Mouse (Mus musculus) kidney, adult 8-10 months (tissue): Measurements from ENCODE around the gene Ttc7.

Experiments used
- DNase-seq, 2 experiments: peaks; one replicate each; pipeline ENCODE4 v3.0.0; 2022

Ttc7 gene

DNA sequence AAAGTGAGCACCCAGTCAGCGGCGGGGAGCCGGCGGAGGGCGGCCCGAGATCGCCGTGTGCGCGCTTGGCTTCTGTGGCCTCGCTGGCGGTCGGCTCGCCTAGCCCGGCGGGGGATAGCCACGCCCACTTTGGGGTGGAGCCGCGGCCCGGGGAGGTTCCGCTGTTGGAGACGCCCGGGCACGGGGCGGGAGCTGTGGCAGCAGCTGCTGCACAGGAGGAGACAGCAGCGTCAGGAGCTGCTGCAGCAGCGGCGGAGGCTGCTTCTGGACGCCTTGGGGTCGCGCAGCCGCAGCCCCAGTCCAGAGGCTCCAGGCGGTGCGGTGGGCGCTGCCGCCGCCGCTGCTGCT lies at the start of gene Ttc7:
TSS of gene Ttc7 (plus strand) at position 181 of the 348 bp plus-strand sequence.
- DNase-seq: peak; percentile 97 to 98

DNA sequence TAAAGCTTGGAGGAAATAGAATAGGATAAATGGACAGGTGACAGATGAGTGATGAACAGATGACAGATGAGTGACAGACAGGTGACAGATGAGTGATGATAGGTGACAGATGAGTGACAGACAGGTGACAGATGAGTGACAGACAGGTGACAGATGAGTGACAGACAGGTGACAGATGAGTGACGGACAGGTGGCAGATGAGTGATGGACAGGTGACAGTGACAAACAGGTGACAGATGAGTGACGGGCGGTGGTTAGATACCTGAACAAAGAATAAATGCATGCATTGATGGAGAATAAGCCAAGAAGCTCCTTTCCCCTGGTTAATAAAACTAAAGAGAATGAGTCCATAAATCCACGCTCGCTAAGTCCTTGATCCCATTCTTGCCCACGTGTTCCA lies 47.7 kb upstream of the Ttc7 start:
- no peak for DNase-seq

DNA sequence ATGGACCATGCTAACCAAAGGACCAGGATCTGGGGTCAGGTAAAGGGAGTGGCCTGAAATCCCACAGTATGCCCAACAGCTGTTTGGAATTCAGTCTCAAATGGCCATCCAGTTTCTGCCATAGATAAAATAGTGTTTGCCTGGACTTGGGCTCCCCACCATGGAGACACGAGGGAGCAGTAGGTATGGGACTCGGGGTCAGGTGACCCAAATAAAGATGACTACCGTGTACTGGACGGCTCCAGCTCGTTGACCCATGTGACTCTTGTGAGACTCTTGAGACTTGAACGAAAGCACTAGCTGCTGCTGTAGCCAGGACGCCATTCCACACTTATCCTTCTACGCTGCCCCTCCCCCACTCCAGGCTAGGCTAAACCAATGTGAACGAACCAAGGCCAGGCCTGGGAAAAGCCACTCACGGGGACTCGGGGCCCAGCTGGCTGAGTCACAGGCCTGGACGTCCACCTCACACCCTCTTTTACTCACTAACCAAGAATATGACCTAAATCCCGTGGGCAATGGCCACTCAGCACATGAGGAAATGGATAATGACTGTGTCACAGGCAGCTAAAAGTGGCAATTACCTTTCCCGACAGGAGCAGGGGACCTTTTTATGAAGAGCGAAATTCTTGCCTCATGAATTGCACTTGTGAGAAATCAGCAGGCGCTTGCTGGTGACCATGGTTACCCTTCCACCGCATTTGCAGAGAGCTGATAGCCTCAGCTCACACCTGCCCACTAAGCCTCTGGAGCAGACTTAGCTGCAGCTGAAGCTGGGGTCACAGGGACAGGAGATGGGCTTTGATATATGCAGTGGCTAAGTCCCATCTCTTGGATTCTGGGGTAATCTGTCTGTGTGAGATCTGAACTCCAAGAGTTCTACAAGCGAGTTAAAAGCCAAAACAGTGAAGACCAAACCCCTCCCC lies 45.7 kb upstream of the Ttc7 start:
- DNase-seq: peak in 1 of 2 experiments; percentile 16

DNA sequence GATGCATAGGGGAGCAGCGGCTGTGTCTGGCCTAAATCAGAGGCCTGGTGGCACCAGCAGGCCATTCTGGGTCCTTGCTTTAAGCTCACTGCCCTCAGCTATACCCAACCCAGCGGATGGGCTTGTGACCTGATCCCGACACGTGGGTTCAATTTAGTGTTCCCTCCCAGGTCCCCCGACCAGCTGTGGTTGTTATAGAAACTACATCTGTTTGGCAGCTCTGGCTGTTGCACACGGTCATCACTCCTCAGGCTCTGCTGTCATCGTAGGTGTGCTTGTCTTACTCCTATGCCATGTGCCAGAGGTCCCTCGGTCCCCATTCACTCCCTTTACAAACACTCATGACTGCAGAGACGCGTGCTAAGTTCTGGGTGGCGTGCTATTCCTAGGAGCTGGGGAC lies 44.9 kb upstream of the Ttc7 start:
- DNase-seq: no peak

DNA sequence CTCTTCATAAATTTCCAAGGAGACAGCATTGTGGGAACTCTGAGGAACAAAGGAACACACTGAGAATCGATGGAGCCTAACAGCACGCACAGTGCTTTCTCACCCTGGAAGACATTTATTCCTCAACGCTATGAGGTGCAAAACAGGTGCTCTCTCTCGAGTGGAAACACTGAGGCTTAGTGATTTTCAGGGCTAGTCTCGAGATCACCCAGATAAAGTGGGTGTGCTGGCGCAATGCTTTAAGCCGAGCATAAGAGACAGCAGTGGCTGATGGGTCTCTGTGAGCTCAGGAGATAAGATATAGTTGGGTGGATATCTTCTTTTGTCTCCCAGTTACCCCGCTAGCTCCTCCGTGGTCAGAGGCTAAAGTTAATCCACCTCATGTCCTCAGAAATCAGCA lies 36.6 kb upstream of the Ttc7 start:
- no peak for DNase-seq

DNA sequence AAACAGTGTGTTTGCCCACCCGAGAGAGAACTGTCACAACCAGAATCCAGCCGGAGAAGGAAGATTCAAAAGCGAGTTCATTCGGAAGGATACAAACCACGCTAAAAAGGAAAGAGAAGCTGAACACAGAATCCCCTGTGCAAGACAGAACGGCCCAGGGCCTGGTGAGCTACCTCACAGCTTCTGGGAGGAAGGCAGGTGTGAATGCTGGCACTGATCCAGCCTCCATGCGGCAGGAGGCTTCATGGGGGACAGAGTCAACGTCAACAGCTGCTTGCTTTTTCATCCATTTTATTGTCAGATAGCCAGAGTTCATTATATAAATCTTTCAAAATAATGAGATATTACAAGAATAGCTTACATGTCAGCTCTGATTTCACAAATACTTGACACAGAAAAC lies 28.3 kb upstream of the Ttc7 start:
- DNase-seq: no peak

DNA sequence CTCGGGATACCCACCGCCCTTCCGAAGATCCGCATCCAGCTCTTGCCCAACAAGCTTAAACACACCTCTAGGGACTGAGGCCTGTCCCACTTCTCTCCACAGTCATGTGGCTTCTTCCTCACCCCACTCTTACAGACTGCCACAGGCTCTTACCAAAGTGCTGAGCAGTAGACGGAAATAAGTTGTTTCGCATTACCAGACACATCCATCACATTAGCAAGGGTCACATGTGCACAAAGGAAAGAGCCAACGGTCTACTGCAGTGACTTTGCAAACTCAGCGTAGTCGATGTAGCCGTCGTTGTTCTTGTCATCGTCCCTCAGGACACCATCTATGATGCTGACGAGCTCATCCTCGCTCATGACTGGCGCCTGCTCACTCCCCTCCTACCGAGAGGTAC lies 27.0 kb upstream of the Ttc7 start:
- no peak for DNase-seq

DNA sequence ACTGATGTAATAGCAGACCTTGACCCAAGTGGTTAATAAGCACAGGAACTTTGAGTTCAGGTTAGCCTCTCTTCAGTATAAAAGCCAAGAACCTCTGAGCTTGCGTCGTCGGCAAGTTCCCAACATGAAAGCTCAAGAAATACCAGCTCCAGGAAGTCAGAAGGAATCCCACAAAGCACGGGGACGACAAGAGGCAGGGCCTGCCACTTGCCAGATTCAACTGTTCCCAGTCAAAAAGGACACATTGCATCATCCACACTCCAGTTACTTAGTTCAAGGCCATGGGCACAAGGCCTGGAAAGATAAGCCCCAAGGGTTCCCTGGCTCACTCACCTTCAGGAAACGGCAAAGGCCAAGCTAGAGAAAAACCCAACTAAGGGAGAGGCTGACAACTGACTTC lies 19.3 kb upstream of the Ttc7 start:
- DNase-seq: peak; percentile 67 to 72

DNA sequence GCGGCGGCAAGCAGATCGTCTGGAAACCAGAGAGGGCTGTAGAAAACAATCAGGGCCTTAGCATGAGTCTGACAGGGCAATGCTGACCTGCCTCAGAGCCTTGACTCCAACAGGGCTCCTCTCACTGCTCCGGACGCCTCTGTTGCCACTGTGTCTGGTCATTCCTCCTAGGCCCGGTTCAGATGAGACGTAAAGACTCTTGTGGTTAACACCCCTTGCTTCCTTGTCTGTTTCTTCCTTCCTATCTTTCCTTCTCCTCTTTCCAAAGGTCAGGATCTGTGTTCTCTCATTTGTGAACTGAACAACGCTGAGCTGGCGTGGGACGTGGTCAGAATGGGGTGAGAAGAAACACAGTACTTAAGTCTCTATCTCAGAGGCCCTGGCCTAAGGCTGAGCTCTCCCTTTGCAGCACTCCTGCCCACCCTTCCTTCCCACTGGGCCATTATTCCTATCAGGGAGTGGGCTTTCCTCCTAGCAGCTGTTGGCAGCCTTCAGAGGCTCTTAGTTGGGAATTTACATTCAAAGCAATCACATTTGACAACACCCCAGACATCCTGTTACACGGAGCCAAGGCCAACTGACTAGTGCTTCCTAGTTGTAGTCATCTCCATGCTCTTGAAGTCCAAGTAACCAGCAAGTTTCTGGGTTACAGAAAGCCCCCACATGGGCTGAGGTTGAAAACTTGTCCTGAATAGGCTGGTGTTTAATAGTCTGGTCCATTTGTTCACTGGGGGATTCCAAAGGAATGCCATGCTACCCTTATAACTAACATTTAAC lies 18.4 kb upstream of the Ttc7 start:
- no peak for DNase-seq

DNA sequence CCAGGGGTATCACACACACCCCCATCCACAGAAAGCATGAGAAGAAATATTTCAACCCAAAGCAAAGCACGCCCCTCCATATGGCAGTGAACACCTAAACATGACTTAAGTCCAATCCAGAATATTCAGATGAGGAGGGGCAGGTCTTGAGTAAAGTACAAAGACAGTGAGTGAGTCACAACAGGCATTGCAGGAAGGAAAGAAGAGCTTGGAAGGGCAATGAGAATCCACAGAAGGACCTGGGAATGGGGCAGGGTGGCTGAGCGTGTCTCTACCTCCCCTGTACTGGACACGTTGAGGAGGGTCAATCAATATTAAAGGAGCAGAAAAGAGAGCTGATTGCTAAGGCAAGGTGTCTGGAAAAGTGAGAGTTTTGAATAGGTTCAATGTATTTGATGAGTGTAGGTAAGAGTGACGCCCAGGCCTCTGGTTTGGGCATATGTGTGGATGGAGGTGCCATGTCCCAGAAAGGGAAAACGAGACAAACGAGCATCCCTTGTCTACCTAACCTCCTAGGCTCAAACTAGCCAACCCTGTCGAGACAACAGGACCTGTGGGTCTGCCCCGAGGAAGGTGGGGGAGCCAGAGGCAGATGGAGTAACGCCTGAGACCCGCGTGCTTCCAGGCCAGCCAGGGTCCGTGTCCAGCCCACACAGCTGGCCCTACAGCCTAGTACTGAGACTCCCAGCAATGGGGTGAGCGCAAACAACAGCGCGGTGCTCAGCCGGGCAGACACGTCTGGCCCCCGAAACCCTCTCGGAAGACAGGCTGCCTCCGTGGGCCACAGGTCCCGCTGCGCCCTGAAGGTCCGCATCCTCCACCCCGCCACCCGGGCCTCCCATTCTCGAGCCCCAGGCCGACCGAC lies 17.5 kb upstream of the Ttc7 start:
- DNase-seq: no peak

DNA sequence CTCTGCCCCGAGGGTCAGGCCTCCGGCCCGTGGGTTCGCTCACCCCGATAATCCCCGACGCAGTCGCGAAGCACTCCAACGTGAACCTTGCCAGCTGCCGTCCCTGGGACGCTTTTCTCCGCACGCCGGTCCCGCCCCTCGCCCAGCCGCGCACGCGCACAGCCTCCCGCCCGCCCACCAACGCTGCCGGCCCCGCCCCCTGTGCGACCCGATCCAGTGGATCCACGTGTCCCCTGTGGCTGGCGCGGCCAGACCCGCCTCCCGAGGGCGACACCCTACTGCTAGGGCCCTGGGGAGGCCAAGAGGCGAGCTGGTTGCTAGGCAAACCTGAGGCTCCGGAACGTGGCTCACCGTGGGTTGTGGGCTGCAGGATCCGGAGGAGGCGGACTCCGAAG lies 16.9 kb upstream of the Ttc7 start, which contains the start of gene Mcfd2:
TSS of gene Mcfd2 (minus strand) at position 144 of the 395 bp plus-strand sequence.
- peak; percentile 93 to 94 for DNase-seq

DNA sequence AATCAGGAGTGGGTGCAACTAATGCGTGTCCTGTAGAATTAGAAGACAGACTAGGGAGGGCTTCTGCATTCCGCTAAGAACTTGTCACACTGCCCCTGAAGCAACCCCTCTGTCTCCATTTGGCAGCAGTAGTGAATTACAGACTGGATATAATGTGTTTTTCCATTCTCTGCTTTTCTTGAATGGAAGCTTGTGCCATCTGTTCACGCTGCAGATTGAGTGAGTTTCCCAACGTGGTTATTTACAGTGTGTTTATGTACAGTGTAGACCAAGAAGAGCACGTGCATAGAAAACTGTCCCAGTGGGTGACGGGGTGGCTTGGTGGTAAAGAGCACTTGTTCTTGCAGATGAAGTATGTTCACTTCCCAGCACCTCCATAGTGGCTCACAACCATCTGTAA lies 13.2 kb upstream of the Ttc7 start:
- no peak for DNase-seq

DNA sequence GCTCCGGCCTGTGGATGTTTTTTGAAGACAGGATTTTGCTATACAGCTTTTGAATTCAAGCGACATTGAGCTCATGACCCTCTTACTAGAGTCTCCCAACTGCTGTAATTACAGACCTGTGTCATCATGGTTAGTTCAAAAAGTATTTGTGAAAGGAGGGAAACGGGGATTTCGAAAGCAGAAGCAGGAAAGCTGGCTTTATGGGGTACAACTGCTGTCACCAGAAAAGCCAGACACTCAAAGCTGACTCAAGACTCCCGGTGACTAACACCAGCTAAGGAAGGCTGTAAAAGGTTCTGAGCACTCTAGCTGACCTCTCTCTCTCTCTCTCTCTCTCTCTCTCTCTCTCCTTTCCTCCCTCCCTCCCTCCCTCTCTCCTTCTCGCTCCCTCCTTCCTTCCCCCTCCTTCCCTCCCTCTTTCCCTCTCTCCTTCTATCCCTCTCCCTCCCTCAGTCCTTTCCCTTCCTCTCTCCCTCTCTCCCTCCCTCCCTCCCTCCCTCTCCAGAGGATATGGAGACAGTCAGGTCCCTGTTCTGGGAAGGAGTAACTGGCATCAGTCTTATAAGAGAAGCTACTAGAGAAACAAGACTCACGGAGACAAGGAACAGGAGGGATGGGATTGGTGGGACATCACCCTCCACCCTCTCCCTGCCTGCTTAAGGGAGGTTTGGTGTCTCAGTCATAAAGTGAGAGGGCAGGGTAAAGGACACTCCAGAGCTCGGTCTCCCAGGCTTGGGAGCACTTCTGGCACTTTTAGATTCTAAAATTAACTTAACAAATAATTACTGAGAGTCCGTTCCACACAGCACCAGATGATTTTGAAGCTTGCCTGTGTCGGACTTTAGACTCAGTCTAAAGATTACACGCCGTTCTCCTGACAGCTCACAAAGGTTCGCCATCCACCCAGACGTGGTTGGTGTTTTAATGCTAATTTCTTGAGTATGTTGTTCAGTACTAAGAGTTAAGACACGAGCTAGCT lies 7.0 kb upstream of the Ttc7 start:
- peak; percentile 71 to 79 for DNase-seq

DNA sequence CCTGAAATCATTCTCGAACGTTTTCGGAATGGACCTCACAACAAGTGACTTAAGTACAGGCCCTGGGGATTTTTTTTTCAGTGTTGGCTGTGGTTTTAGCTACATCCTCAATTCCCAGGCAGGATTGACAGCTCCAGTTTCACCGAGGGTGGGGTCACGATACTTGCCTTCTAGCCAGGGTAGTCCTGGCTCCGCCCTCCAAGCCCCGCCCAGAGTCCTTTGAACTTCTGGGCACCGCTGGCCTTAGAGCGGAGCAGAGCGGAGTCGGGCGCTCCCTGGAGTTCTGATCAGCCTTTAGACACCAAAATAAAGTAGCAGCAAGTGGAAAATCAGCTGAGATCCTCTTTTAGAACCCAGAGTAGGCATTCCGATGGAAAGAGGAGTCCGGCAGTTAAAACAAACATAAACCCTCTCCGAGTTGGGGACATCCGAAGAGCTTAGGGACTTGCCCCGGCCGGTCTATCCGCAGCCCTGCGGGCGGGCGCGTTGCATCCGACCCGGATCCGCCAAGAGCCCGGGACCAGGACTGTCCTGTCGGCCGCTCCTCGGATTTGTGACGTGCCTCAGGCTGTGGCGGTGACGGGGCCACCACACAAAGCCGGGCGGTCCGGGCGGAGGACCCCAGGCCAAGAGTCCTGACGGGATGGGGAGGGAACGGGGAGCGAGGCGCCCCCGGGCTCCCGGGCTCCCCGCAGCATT lies 530 bp upstream of the Ttc7 start:
- DNase-seq: peak; percentile 97 to 98

DNA sequence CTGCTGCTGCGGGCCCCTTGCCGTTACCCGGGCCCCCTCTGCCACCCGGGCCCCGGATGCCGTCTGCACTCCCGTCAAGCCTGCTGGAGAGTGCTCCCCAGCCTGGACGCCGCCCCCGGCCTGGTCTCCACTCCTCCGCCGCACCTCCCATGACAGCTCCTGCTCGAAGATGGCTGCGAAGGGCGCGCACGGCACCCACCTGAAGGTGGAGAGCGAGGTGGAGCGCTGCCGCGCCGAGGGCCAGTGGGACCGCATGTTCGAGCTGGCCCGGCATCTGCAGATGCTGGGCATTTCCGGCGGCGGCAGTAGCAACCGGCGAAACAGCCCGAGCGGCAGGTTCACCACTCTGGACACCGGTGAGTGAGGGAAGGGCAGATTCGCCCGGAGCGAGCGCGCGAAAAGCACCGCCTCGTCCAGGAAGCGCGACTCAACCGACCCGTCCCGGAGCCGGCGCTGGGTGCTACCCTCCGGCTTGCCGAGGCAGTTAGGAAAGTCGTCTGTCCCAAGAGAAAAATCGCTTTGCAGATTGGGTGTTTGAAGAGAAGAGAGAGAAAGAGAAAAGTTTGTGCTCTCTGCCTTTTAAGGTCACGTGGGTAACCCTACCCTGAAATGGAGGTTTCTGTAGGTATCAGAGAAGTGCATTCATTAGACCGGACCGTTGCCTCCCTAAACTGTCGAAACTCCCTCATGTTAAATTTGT lies 519 bp downstream of the Ttc7 start:
- peak; percentile 60 to 64 for DNase-seq

DNA sequence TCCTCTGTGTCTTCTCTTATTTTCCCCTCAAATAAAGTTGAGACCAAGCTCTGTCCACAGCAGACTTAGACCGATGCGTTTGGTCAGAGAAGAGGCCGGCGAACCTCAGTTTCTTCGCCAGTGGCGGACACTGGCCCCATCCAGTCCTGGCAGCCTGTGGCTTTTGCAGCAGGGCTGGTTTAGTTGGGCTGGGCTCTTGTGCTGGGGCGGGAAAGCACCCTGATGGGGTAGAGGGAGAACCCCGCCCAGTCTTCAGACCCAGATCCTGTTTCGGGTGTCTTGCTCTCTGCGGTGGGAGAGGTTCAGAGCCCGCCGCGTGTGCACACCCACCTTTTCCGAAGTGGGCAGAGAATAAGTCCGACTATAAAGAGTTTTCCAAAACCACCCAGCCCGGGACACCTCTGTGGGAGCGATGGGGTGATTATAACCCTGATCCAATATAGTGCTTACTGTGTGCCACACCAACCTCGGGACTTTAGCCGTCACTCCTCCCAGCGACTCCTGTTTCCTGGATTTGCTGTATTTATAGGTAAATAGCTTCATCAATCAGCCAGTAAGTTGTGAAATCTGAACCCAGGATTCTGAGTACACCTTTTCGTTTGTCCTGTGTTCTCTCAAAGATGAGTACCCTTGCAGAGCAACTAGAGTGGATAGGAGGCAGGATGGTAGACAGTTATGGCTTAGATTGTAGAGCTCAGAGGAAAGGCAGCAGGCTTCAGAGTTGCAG lies 1.2 kb downstream of the Ttc7 start:
- no peak for DNase-seq

DNA sequence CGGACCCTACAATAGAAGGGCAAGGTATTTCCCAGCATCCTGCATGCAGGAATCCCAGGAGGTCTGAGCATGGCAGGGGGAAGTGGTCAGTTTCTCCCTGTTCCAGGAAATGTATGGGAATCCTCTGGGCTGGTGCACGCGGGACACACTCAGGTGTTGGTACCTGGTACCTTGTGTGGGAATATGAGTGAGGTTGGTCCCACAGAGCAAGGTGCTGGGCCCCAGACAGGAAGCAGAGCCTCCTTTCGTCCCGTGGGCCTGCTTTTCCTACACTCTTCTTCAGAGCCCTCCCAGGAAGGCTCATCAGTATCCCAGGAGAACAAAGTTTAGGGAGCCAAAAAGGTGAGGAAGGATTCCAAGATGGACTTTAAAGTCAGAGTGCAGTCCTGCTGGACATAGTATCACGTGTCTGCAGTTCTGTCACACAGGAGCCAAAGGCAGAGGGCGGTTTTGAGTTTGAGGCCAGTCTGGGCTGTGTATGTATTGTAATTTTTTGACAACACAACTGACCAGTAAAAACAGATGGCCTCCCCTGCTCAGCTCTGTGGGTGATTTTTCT lies 1.9 kb downstream of the Ttc7 start:
- peak in 1 of 2 experiments; percentile 56 for DNase-seq

DNA sequence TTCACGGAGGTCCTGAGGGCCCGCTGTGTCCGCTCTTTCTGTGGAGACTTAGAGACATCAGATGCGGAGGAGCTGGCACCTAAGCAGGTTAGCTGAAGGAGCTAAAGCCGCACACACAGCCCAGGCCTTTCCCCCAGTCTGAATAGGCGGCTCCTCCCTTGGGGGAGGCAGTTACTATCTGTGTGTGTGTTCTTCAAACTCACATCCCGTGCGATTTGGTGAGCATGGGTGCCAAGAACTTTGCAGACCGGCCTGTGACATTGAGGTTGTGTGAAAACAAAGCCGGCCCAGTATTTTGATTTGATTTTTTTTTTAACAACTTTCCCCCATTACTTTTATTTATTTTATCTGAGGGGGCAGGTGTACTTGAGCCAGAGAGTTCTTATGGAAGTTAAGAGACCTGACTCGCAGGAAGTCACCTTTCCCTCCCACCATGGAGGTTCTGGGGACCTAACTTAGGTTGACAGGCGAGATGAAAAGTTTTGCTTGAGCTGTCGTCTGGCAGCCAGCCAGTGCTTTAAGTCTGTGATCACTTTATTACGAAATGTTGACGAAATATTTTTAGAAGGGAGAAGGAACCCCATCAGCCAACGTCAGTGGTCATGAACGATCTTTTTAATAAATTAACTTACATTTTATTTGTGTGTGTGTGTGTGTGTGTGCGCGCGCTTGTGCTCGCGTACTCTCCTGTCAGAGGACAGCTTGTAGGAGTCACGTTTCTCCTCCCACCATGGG lies 3.2 kb downstream of the Ttc7 start:
- no peak for DNase-seq
